Mouse (Mus musculus) spleen, adult 2 months (tissue): ENCODE data around the gene Ntrk2.

Experiments used
- CTCF ChIP-seq: fragments of 200-500 bp; IDR thresholded peaks from 2 replicates; pipeline ENCODE4 v1.5.1; 2011; ENCODE audit warnings: mild to moderate bottlenecking, inconsistent platforms; ENCODE audit not compliant: insufficient read depth, insufficient read length, insufficient replicate concordance; ENCODE audit errors: extremely low read depth
- POLR2A ChIP-seq: fragments of 200-500 bp; IDR thresholded peaks from 2 replicates; pipeline ENCODE4 v1.6.1; 2011; ENCODE audit warnings: low read depth, low read length, inconsistent platforms

DNA sequence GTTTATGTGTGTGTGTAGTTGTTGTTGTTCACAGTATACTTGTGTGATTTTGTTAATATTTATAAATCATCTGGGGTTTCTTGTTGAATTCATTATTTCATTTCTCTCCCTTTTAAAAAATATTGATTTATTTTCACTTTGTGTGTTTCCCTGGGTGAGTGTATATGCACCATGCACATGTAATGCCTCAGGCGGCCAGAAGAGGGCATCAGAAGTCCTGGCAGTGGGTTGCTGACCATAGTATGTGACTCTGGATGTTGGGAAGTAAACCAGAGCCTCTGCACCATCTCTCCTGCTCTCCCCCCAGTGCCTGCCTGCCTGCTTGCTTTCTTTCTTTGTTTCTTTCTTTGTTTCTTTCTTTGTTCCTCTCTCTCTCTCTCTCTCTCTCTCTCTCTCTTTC is 2.5 kb upstream of the Ntrk2 start:
- TF ChIP-seq CTCF = no peak
- no peak for TF ChIP-seq POLR2A
